Mouse (Mus musculus) spleen, postnatal 4 days (tissue): ENCODE measurements around the gene Olfr573-ps1.

Experiments used
- DNase-seq, 2 experiments: peaks; one replicate each; pipeline ENCODE4 v3.0.0; 2022; ENCODE audit warnings: low spot score in 2 of 2

Olfr573-ps1 gene

GRCm38 (mm10) chr7:102942475-102942874 is at the start of gene Olfr573-ps1:
Olfr573-ps1 (minus strand) TSS chr7:102942575.
- no peak for DNase-seq

GRCm38 (mm10) chr7:102989224-102989623 is 46.8 kb upstream of the Olfr573-ps1 start, which contains the start of gene Olfr578:
Olfr578 (minus strand) TSS chr7:102989324.
- no peak for DNase-seq

GRCm38 (mm10) chr7:102975843-102976242 is 33.5 kb upstream of the Olfr573-ps1 start, which contains the start of gene Olfr577:
Olfr577 (minus strand) TSS chr7:102975943.
- no peak for DNase-seq

GRCm38 (mm10) chr7:102974399-102974798 is 32.0 kb upstream of the Olfr573-ps1 start:
- no peak for DNase-seq

GRCm38 (mm10) chr7:102962360-102962759 is 20.0 kb upstream of the Olfr573-ps1 start, which contains the start of gene Olfr576:
Olfr576 (plus strand) TSS chr7:102962660.
- DNase-seq: no peak

- DNase-seq: no peak
Measured at GRCm38 (mm10) chr7:102958593-102958992, 16.2 kb upstream of the Olfr573-ps1 start, which contains the start of gene Olfr575. Olfr575 (minus strand) TSS chr7:102958775.

- no peak for DNase-seq
Measured at GRCm38 (mm10) chr7:102958137-102958536, 15.8 kb upstream of the Olfr573-ps1 start.

GRCm38 (mm10) chr7:102950732-102951131 is 8.4 kb upstream of the Olfr573-ps1 start:
- DNase-seq: no peak

- no peak for DNase-seq
Measured at GRCm38 (mm10) chr7:102948167-102948566, 5.8 kb upstream of the Olfr573-ps1 start, which contains the start of gene Olfr574. Olfr574 (plus strand) TSS chr7:102948467.

- no peak for DNase-seq
Measured at GRCm38 (mm10) chr7:102943417-102943816, 1.0 kb upstream of the Olfr573-ps1 start.

GRCm38 (mm10) chr7:102927105-102927504 is 15.3 kb downstream of the Olfr573-ps1 start:
- DNase-seq: no peak

GRCm38 (mm10) chr7:102924109-102924508 is 18.3 kb downstream of the Olfr573-ps1 start, which contains the start of gene Olfr572:
Olfr572 (plus strand) TSS chr7:102924409.
- no peak for DNase-seq

- DNase-seq: no peak
Measured at GRCm38 (mm10) chr7:102919632-102920031, 22.7 kb downstream of the Olfr573-ps1 start.

GRCm38 (mm10) chr7:102917032-102917875 is 25.1 kb downstream of the Olfr573-ps1 start, which contains the start of gene Olfr571:
Olfr571 (minus strand) TSS chr7:102917536.
- no peak for DNase-seq

GRCm38 (mm10) chr7:102916405-102916804 is 26.0 kb downstream of the Olfr573-ps1 start:
- DNase-seq: no peak

- DNase-seq: no peak
Measured at GRCm38 (mm10) chr7:102915261-102915660, 27.1 kb downstream of the Olfr573-ps1 start.
